In genomic region chr2:104994436-104994835, GRCm38 (mm10) we compare ENCODE assay signal across 29 mouse cellular contexts. TPM values are rescaled to one million over a fixed set of nuclear protein-coding genes. Genes with fewer than 3 reads are reported as not detected.
DNase-seq lines count a peak whose midpoint lies in the region; ATAC-seq lines count a peak whose summit lies in the region.
"Had no signal": no experiment of that assay in that cellular context is flagged by ENCODE, and none has a peak within 500 bp of the region (broad histone marks: within the 10 kb centered on the region; RNA-seq: fewer than 3 reads in every experiment).

No protein-coding gene starts in this region.

- H3K4me3 ChIP-seq in embryonic facial prominence, embryonic 14.5 days (ENCODE audit: low read depth, low read length): no peak overlapping the region
- no peak overlapping the region for H3K4me3 ChIP-seq in embryonic facial prominence, embryonic 10.5 days
- no peak overlapping the region for H3K4me3 ChIP-seq in intestine, embryonic 14.5 days (ENCODE audit: low read depth, low read length)
- no peak overlapping the region for H3K4me3 ChIP-seq in intestine, embryonic 15.5 days (replicated peaks)
- no peak overlapping the region for H3K4me3 ChIP-seq in midbrain, embryonic 16.5 days (ENCODE audit: low read depth, low read length)
- H3K4me3 ChIP-seq: embryonic facial prominence, embryonic 15.5 days; heart, embryonic 12.5 days; limb, embryonic 10.5 days; liver, embryonic 15.5 days; lung, embryonic 15.5 days; megakaryocyte, embryonic 14.5 days; midbrain, embryonic 15.5 days; myocyte had no signal

- no peak for ATAC-seq in embryonic facial prominence, embryonic 14.5 days (ENCODE audit: low read depth)
- peak; percentile 36; the same call in 1 of the 2 replicates for ATAC-seq in intestine, embryonic 14.5 days (replicated peaks; ENCODE audit: low FRiP score, low TSS enrichment, low read depth)
- no peak for ATAC-seq in intestine, embryonic 15.5 days
- no peak for ATAC-seq in midbrain, embryonic 16.5 days
- ATAC-seq: CD4-positive, CD25-positive, alpha-beta regulatory T cell, adult 4 months; forebrain, embryonic 14.5 days; midbrain, embryonic 15.5 days had no signal

- peaks cover 25% of the 10 kb centered on the region; the same call in 1 of the 2 replicates for H3K36me3 ChIP-seq in embryonic facial prominence, embryonic 14.5 days (ENCODE audit: control insufficient read depth, insufficient read depth, low read length)
- peaks cover 39% of the 10 kb centered on the region for H3K36me3 ChIP-seq in embryonic facial prominence, embryonic 10.5 days (replicated peaks)
- peaks cover 23% of the 10 kb centered on the region for H3K36me3 ChIP-seq in intestine, embryonic 14.5 days (ENCODE audit: control insufficient read depth, insufficient read depth, low read length)
- 0 out of 2 replicates have a peak, but pooled peaks cover 4% of the 10 kb centered on the region for H3K36me3 ChIP-seq in intestine, embryonic 15.5 days
- no peaks in the 10 kb centered on the region; the same call in 1 of the 2 replicates for H3K36me3 ChIP-seq in midbrain, embryonic 16.5 days (ENCODE audit: control insufficient read depth, insufficient read depth, low read length)

- H3K9ac ChIP-seq in embryonic facial prominence, embryonic 14.5 days (ENCODE audit: low read depth, low read length): no peak overlapping the region
- no peak overlapping the region for H3K9ac ChIP-seq in intestine, embryonic 14.5 days (ENCODE audit: low read length)
- no peak overlapping the region for H3K9ac ChIP-seq in intestine, embryonic 15.5 days
- no peak overlapping the region for H3K9ac ChIP-seq in midbrain, embryonic 16.5 days (ENCODE audit: low read depth, low read length)
- H3K9ac ChIP-seq: embryonic facial prominence, embryonic 15.5 days; heart, embryonic 12.5 days; liver, embryonic 15.5 days; lung, embryonic 15.5 days; midbrain, embryonic 15.5 days had no signal

- peak; percentile 2 for DNase-seq in embryonic facial prominence, embryonic 14.5 days (ENCODE audit: low spot score)
- no peak for DNase-seq in embryonic facial prominence, embryonic 10.5 days (ENCODE audit: low spot score)
- no peak for DNase-seq in intestine, embryonic 14.5 days (ENCODE audit: low spot score)
- DNase-seq in 3T3-L1 (ENCODE audit: low read depth, low spot score): peak; percentile 63
- DNase-seq in forelimb bud, embryonic 11.5 days (ENCODE audit: low read depth, low spot score): peak; percentile 8
- DNase-seq in thymus, postnatal 0 days (ENCODE audit: low spot score): no peak
- DNase-seq: adrenal gland, postnatal 25 days; cerebellum, adult 8-10 months; gastrocnemius, postnatal 10 days; heart, adult 18-20 months; heart, postnatal 10 days; kidney, adult 8-10 months; liver; lung, postnatal 36 days; right cerebral cortex, postnatal 25 days; spleen, adult 18-20 months; thymus, postnatal 25 days had no signal

- H3K4me1 ChIP-seq in embryonic facial prominence, embryonic 14.5 days (ENCODE audit: control insufficient read depth, insufficient read depth, low read length): no peaks in the 10 kb centered on the region
- H3K4me1 ChIP-seq in embryonic facial prominence, embryonic 10.5 days: no peaks in the 10 kb centered on the region
- H3K4me1 ChIP-seq in intestine, embryonic 14.5 days (replicated peaks; ENCODE audit: control insufficient read depth, insufficient read depth, low read length): no peaks in the 10 kb centered on the region; the same call in 1 of the 2 replicates
- H3K4me1 ChIP-seq in intestine, embryonic 15.5 days (replicated peaks): no peaks in the 10 kb centered on the region
- H3K4me1 ChIP-seq in midbrain, embryonic 16.5 days (ENCODE audit: control insufficient read depth, insufficient read depth, low read length): no peaks in the 10 kb centered on the region
- H3K4me1 ChIP-seq: embryonic facial prominence, embryonic 15.5 days; heart, embryonic 12.5 days; limb, embryonic 10.5 days; liver, embryonic 15.5 days; lung, embryonic 15.5 days; megakaryocyte, embryonic 14.5 days; midbrain, embryonic 15.5 days had no signal

- H3K4me2 ChIP-seq in embryonic facial prominence, embryonic 14.5 days (ENCODE audit: low read depth, low read length): no peak overlapping the region
- H3K4me2 ChIP-seq in intestine, embryonic 14.5 days (ENCODE audit: low read length): no peak overlapping the region
- no peak overlapping the region for H3K4me2 ChIP-seq in intestine, embryonic 15.5 days (replicated peaks)
- H3K4me2 ChIP-seq in midbrain, embryonic 16.5 days (ENCODE audit: low read length): no peak overlapping the region
- H3K4me2 ChIP-seq: embryonic facial prominence, embryonic 15.5 days; heart, embryonic 12.5 days; liver, embryonic 15.5 days; lung, embryonic 15.5 days; midbrain, embryonic 15.5 days had no signal

- 42% methylated on average over 2 of the region's 2 CpGs for whole genome bisulfite sequencing in embryonic facial prominence, embryonic 14.5 days
- WGBS in embryonic facial prominence, embryonic 10.5 days: 75% methylated on average over 2 of the region's 2 CpGs
- WGBS in intestine, embryonic 14.5 days: 47% methylated on average over 2 of the region's 2 CpGs
- 47% methylated on average over 2 of the region's 2 CpGs for WGBS in intestine, embryonic 15.5 days
- WGBS in midbrain, embryonic 16.5 days: 78% methylated on average over 2 of the region's 2 CpGs

- no peaks in the 10 kb centered on the region for H3K9me3 ChIP-seq in embryonic facial prominence, embryonic 14.5 days (ENCODE audit: control insufficient read depth, low read length)
- H3K9me3 ChIP-seq in embryonic facial prominence, embryonic 10.5 days: no peaks in the 10 kb centered on the region
- no peaks in the 10 kb centered on the region for H3K9me3 ChIP-seq in intestine, embryonic 14.5 days (ENCODE audit: control insufficient read depth, low read length)
- no peaks in the 10 kb centered on the region for H3K9me3 ChIP-seq in intestine, embryonic 15.5 days
- H3K9me3 ChIP-seq in midbrain, embryonic 16.5 days (replicated peaks; ENCODE audit: control insufficient read depth, low read length, poor library complexity, severe bottlenecking): no peaks in the 10 kb centered on the region
- H3K9me3 ChIP-seq: embryonic facial prominence, embryonic 15.5 days; heart, embryonic 12.5 days; limb, embryonic 10.5 days; liver, embryonic 15.5 days; lung, embryonic 15.5 days; megakaryocyte, embryonic 14.5 days; midbrain, embryonic 15.5 days had no signal

- H3K27ac ChIP-seq in embryonic facial prominence, embryonic 14.5 days (replicated peaks; ENCODE audit: low read depth, low read length): no peak overlapping the region
- no peak overlapping the region for H3K27ac ChIP-seq in embryonic facial prominence, embryonic 10.5 days (replicated peaks)
- H3K27ac ChIP-seq in intestine, embryonic 14.5 days (ENCODE audit: low read depth): no peak overlapping the region
- no peak overlapping the region for H3K27ac ChIP-seq in intestine, embryonic 15.5 days
- H3K27ac ChIP-seq in midbrain, embryonic 16.5 days (ENCODE audit: low read length): no peak overlapping the region
- H3K27ac ChIP-seq: embryonic facial prominence, embryonic 15.5 days; limb, embryonic 10.5 days; liver, embryonic 15.5 days; lung, embryonic 15.5 days; midbrain, embryonic 15.5 days had no signal

- H3K27me3 ChIP-seq in embryonic facial prominence, embryonic 14.5 days (replicated peaks; ENCODE audit: control insufficient read depth, insufficient read depth, low read length): no peaks in the 10 kb centered on the region
- H3K27me3 ChIP-seq in embryonic facial prominence, embryonic 10.5 days (replicated peaks; ENCODE audit: low read depth, poor library complexity, severe bottlenecking): no peaks in the 10 kb centered on the region
- no peaks in the 10 kb centered on the region for H3K27me3 ChIP-seq in intestine, embryonic 14.5 days (replicated peaks; ENCODE audit: control insufficient read depth, insufficient read depth, low read length)
- H3K27me3 ChIP-seq in intestine, embryonic 15.5 days (replicated peaks): no peaks in the 10 kb centered on the region
- no peaks in the 10 kb centered on the region for H3K27me3 ChIP-seq in midbrain, embryonic 16.5 days (ENCODE audit: control insufficient read depth, insufficient read depth, low read depth, low read length)
- H3K27me3 ChIP-seq: embryonic facial prominence, embryonic 15.5 days; heart, embryonic 12.5 days; liver, embryonic 15.5 days; lung, embryonic 15.5 days; megakaryocyte, embryonic 14.5 days; midbrain, embryonic 15.5 days had no signal

RNA-seq across cellular contexts. Expression of gene Eif3m, which starts 22.4 kb away (rescaled TPM):
- 279 and 283 TPM in 2 replicates for polyA plus RNA-seq in embryonic facial prominence, embryonic 14.5 days (2014; fragmentation: Nextera tagmentation; extraction: Ambion mirVana)
- 310 and 325 TPM in 2 replicates for polyA plus RNA-seq in embryonic facial prominence, embryonic 10.5 days (2016; fragmentation: Nextera tagmentation; extraction: Ambion mirVana)
- polyA plus RNA-seq in intestine, embryonic 14.5 days (2014; fragmentation: Nextera tagmentation; extraction: Ambion mirVana): 303 and 311 TPM in 2 replicates
- 253 and 266 TPM in 2 replicates for polyA plus RNA-seq in intestine, embryonic 15.5 days (2015; fragmentation: Nextera tagmentation; extraction: Ambion mirVana)
- 150 and 154 TPM in 2 replicates for polyA plus RNA-seq in midbrain, embryonic 16.5 days (2015; fragmentation: Nextera tagmentation; extraction: Ambion mirVana)
- polyA plus RNA-seq in thymus, postnatal 0 days (2015; fragmentation: Nextera tagmentation; extraction: Ambion mirVana): 403 and 418 TPM in 2 replicates

Comparison
In these comparisons a context has a peak if more than half of its experiments do, and no peak if none do; other contexts are left out.
1. DNase-seq: peak in embryonic facial prominence, embryonic 14.5 days (single experiment), 3T3-L1 (single experiment) and forelimb bud, embryonic 11.5 days (single experiment); none in embryonic facial prominence, embryonic 10.5 days (single experiment), intestine, embryonic 14.5 days (single experiment) and thymus, postnatal 0 days (single experiment).